Mouse (Mus musculus) forebrain, embryonic 15.5 days (tissue): Measurements from ENCODE around the gene Mtln. TPM values are rescaled to one million over a fixed set of nuclear protein-coding genes. Genes with fewer than 3 reads are reported as not detected.

ENCODE experiments used
- ATAC-seq: fragments of 200-750 bp; cut with Nextera tagmentation; replicated peaks from 2 replicates; pipeline ENCODE4 v1.8.0; 2017; ENCODE audit warnings: mild to moderate bottlenecking, moderate TSS enrichment, moderate library complexity
- H3K27ac ChIP-seq: fragments of 300-500 bp; sonication (generic); replicated peaks from 2 replicates; pipeline ENCODE4 v1.5.1; 2015; ENCODE audit warnings: mild to moderate bottlenecking, inconsistent platforms
- H3K27me3 ChIP-seq: fragments of 300-500 bp; sonication (generic); 2 replicates; pipeline ENCODE4 v1.6.1; 2015; ENCODE audit warnings: inconsistent platforms
- H3K36me3 ChIP-seq: fragments of 300-500 bp; sonication (generic); 2 replicates; pipeline ENCODE4 v1.6.1; 2015; ENCODE audit warnings: mild to moderate bottlenecking, inconsistent platforms
- H3K4me1 ChIP-seq: fragments of 300-500 bp; sonication (generic); 2 replicates; pipeline ENCODE4 v1.6.1; 2015; ENCODE audit warnings: inconsistent platforms
- H3K4me2 ChIP-seq: fragments of 300-500 bp; sonication (generic); replicated peaks from 2 replicates; pipeline ENCODE4 v1.6.1; 2015; ENCODE audit warnings: mild to moderate bottlenecking, inconsistent platforms
- H3K4me3 ChIP-seq: fragments of 300-500 bp; sonication (generic); 2 replicates; pipeline ENCODE4 v1.5.1; 2015; ENCODE audit warnings: mild to moderate bottlenecking, inconsistent platforms
- H3K9ac ChIP-seq: fragments of 300-500 bp; sonication (generic); replicated peaks from 2 replicates; pipeline ENCODE4 v1.6.1; 2015; ENCODE audit warnings: mild to moderate bottlenecking, inconsistent platforms
- H3K9me3 ChIP-seq: fragments of 300-500 bp; sonication (generic); 2 replicates; pipeline ENCODE4 v1.6.1; 2016; ENCODE audit warnings: inconsistent platforms
- WGBS: fragments of 180-500 bp; shearing (Covaris S2); methylation state at CpG from one replicate; pipeline ENCODE4 v1.1.7; 2015; ENCODE audit warnings: mixed read lengths; 5-methylcytosine and 5-hydroxymethylcytosine counted together
- polyA plus RNA-seq: library from polyadenylated mRNA; unstranded; fragments of >200 nt; fragmentation: Nextera tagmentation; extraction: Ambion mirVana; gene quantifications from 2 replicates; pipeline ENCODE4 v1.2.1, GENCODE M21; 2015

The Mtln gene
- polyA plus RNA-seq, 1 experiment from 2014 or later, result 31.8 TPM

- no peak overlapping the region for H3K9ac ChIP-seq
- no peak overlapping the region for H3K27ac ChIP-seq
- H3K9me3 ChIP-seq, result no peaks in the 10 kb centered on the region
- no peaks in the 10 kb centered on the region for H3K27me3 ChIP-seq
- no peaks in the 10 kb centered on the region; the same call in 1 of the 2 replicates for H3K4me1 ChIP-seq
- no peak overlapping the region for H3K4me2 ChIP-seq
- H3K4me3 ChIP-seq, result no peak overlapping the region
- no peak for ATAC-seq
- H3K36me3 ChIP-seq, result no peaks in the 10 kb centered on the region; the same call in 1 of the 2 replicates
- 68% methylated on average over 1 of the region's 1 CpGs for WGBS
Measured at GRCm38 (mm10) chr2:127749376-127749775, 42.9 kb downstream of the Mtln start.

GRCm38 (mm10) chr2:127748316-127748715 lies 44.0 kb downstream of the Mtln start:
- H3K27ac ChIP-seq, result no peak overlapping the region
- ATAC-seq, result no peak
- no peaks in the 10 kb centered on the region; the same call in 1 of the 2 replicates for H3K36me3 ChIP-seq
- no peaks in the 10 kb centered on the region for H3K9me3 ChIP-seq
- no peaks in the 10 kb centered on the region for H3K27me3 ChIP-seq
- WGBS, result 57% methylated on average over 7 of the region's 7 CpGs
- no peaks in the 10 kb centered on the region for H3K4me1 ChIP-seq
- no peak overlapping the region for H3K9ac ChIP-seq
- H3K4me2 ChIP-seq, result no peak overlapping the region
- no peak overlapping the region for H3K4me3 ChIP-seq

- 95% methylated on average over 3 of the region's 3 CpGs for WGBS
- ATAC-seq, result no peak
- H3K9ac ChIP-seq, result no peak overlapping the region
Measured at GRCm38 (mm10) chr2:127742637-127743036, 49.7 kb downstream of the Mtln start.

More at GRCm38 (mm10) chr2:127742637-127743036, 49.7 kb downstream of the Mtln start:
- no peaks in the 10 kb centered on the region for H3K27me3 ChIP-seq
- no peak overlapping the region for H3K4me2 ChIP-seq
- H3K9me3 ChIP-seq, result no peaks in the 10 kb centered on the region
- H3K4me1 ChIP-seq, result no peaks in the 10 kb centered on the region
- no peak overlapping the region for H3K27ac ChIP-seq
- H3K36me3 ChIP-seq, result no peaks in the 10 kb centered on the region; the same call in 1 of the 2 replicates
- no peak overlapping the region for H3K4me3 ChIP-seq

Other genes starting within 250 kb of the Mtln start
- gene Zfp661, start 205.4 kb downstream of the Mtln start, polyA plus RNA-seq, result 10.3 and 11.0 TPM in 2 replicates
- 181 and 189 TPM in 2 replicates for gene Mrps5, start 205.3 kb downstream of the Mtln start, polyA plus RNA-seq
- 1.0 and 1.4 TPM in 2 replicates for gene Mal, start 135.8 kb downstream of the Mtln start, polyA plus RNA-seq
- gene Mall, start 62.6 kb downstream of the Mtln start, polyA plus RNA-seq, result 0.68 and 0.70 TPM in 2 replicates
- gene Nphp1, start 3.6 kb downstream of the Mtln start, polyA plus RNA-seq, result 19.3 and 19.6 TPM in 2 replicates
- gene Bub1, start 39.4 kb upstream of the Mtln start, polyA plus RNA-seq, result 23.6 and 27.3 TPM in 2 replicates
- gene Acoxl, start 46.4 kb upstream of the Mtln start, polyA plus RNA-seq, result 0.14 TPM in 1 of 2 replicates, not detected in the other